In genomic region chr3:49756870-49757625, GRCm38 (mm10) we compare ENCODE assay signal across 9 mouse cellular contexts. TPM values are rescaled to one million over a fixed set of nuclear protein-coding genes. Genes with fewer than 3 reads are reported as not detected.
A peak's percentile ranks its signal among the peaks of the same experiment; 100 is the strongest.
DNase-seq lines count a peak whose midpoint lies in the region; ATAC-seq and TF ChIP-seq lines count a peak whose summit lies in the region.
"Had no signal": no experiment of that assay in that cellular context is flagged by ENCODE, and none has a peak within 500 bp of the region (broad histone marks: within the 10 kb centered on the region; RNA-seq: fewer than 3 reads in every experiment).

Gene Pcdh18, minus strand, starts transcription at chr3:49757325.

- H3K4me2 ChIP-seq in heart, embryonic 13.5 days = peak within 1 kb of the TSS; percentile 68
- peak within 1 kb of the TSS; percentile 73 for H3K4me2 ChIP-seq in kidney, postnatal 0 days (ENCODE audit: low read length)
- peak within 1 kb of the TSS; percentile 46 for H3K4me2 ChIP-seq in liver, embryonic 16.5 days (ENCODE audit: low read depth, low read length)

- TF ChIP-seq POLR2A in thymus, adult 2 months (IDR thresholded peaks at IDR 0.05; ENCODE audit: control insufficient read depth, extremely low read depth, insufficient read depth, low read length, poor library complexity) = no peak

- H3K36me3 ChIP-seq in thymus, adult 2 months (ENCODE audit: control insufficient read depth, insufficient read depth, low read length) = no peaks in the 10 kb centered on the region
- peaks cover 27% of the 10 kb centered on the region for H3K36me3 ChIP-seq in heart, embryonic 13.5 days
- H3K36me3 ChIP-seq in kidney, postnatal 0 days (ENCODE audit: insufficient read depth, low read length) = 0 out of 2 replicates have a peak, but pooled peaks cover 3% of the 10 kb centered on the region
- no peaks in the 10 kb centered on the region for H3K36me3 ChIP-seq in liver, embryonic 16.5 days (ENCODE audit: control insufficient read depth, insufficient read depth)
- H3K36me3 ChIP-seq: G1E had no signal

- DNase-seq in thymus, adult 2 months = no peak
- DNase-seq in thymus, adult 18-20 months = no peak
- DNase-seq in fibroblast of lung, adult 2 months (ENCODE audit: low read depth) = peak; percentile 76
- DNase-seq in kidney, postnatal 0 days (ENCODE audit: low spot score) = peak; percentile 93
- DNase-seq in ovary, postnatal 10 days (ENCODE audit: low spot score) = peak; percentile 58
- no peak for DNase-seq in c-Kit-positive CD71-positive TER-119-positive erythroid progenitor cells, embryonic 14.5 days (ENCODE audit: low spot score)

- H3K9me3 ChIP-seq in heart, embryonic 13.5 days = no peaks in the 10 kb centered on the region
- no peaks in the 10 kb centered on the region for H3K9me3 ChIP-seq in kidney, postnatal 0 days (replicated peaks; ENCODE audit: low read length)
- no peaks in the 10 kb centered on the region for H3K9me3 ChIP-seq in liver, embryonic 16.5 days (replicated peaks; ENCODE audit: control insufficient read depth, low read length)

- H3K27ac ChIP-seq in thymus, adult 2 months (ENCODE audit: control insufficient read depth, insufficient read depth, low read length) = no peak within 1 kb of the TSS
- peak within 1 kb of the TSS; percentile 95 for H3K27ac ChIP-seq in heart, embryonic 13.5 days (replicated peaks)
- H3K27ac ChIP-seq in kidney, postnatal 0 days = peak within 1 kb of the TSS; percentile 91
- H3K27ac ChIP-seq in liver, embryonic 16.5 days (ENCODE audit: low read length) = no peak within 1 kb of the TSS

- 0 out of 2 replicates have a peak within 1 kb of the TSS, but pooled peaks have one; percentile 2 for H3K4me3 ChIP-seq in thymus, adult 2 months (ENCODE audit: control insufficient read depth, insufficient read depth, low read length)
- H3K4me3 ChIP-seq in heart, embryonic 13.5 days = peak within 1 kb of the TSS; percentile 72
- peak within 1 kb of the TSS; percentile 61 for H3K4me3 ChIP-seq in kidney, postnatal 0 days (replicated peaks; ENCODE audit: low read depth, low read length)
- peak within 1 kb of the TSS; percentile 46 for H3K4me3 ChIP-seq in liver, embryonic 16.5 days (ENCODE audit: low read depth, low read length)

- 2% methylated on average over 43 of the region's 43 CpGs for WGBS in thymus, adult 2 months
- under 1% methylated on average over 43 of the region's 43 CpGs for WGBS in heart, embryonic 13.5 days
- under 1% methylated on average over 43 of the region's 43 CpGs for WGBS in kidney, postnatal 0 days
- WGBS in liver, embryonic 16.5 days (ENCODE audit: insufficient replicate concordance) = 1% methylated on average over 42 of the region's 43 CpGs

- peak within 1 kb of the TSS; percentile 88 for H3K9ac ChIP-seq in heart, embryonic 13.5 days
- peak within 1 kb of the TSS; percentile 63 for H3K9ac ChIP-seq in kidney, postnatal 0 days (ENCODE audit: low read depth, low read length)
- H3K9ac ChIP-seq in liver, embryonic 16.5 days (ENCODE audit: low read depth, low read length) = no peak within 1 kb of the TSS

- ATAC-seq in heart, embryonic 13.5 days (ENCODE audit: extremely low read depth, insufficient number of reproducible peaks, low FRiP score, low TSS enrichment) = peak; percentile 72
- ATAC-seq in kidney, postnatal 0 days (replicated peaks; ENCODE audit: low FRiP score, low read depth) = peak; percentile 89
- peak; percentile 37; the same call in 1 of the 2 replicates for ATAC-seq in liver, embryonic 16.5 days (ENCODE audit: low read depth)

- H3K4me1 ChIP-seq in thymus, adult 2 months (replicated peaks; ENCODE audit: control insufficient read depth, insufficient read depth, low read length) = no peaks in the 10 kb centered on the region
- H3K4me1 ChIP-seq in heart, embryonic 13.5 days = peaks cover 35% of the 10 kb centered on the region
- H3K4me1 ChIP-seq in kidney, postnatal 0 days (replicated peaks; ENCODE audit: insufficient read depth, low read length) = no peaks in the 10 kb centered on the region
- no peaks in the 10 kb centered on the region for H3K4me1 ChIP-seq in liver, embryonic 16.5 days (ENCODE audit: control insufficient read depth, low read depth, low read length)

- TF ChIP-seq CTCF in thymus, adult 2 months (IDR thresholded peaks at IDR 0.05; ENCODE audit: borderline replicate concordance, control insufficient read depth, extremely low read depth, insufficient read depth, low read length, poor library complexity) = no peak
- peak; percentile 13; the same call in 1 of the 2 replicates for TF ChIP-seq CTCF in kidney, postnatal 0 days (IDR thresholded peaks at IDR 0.05; ENCODE audit: low read depth)

- peaks cover 3% of the 10 kb centered on the region; the same call in 1 of the 2 replicates for H3K27me3 ChIP-seq in thymus, adult 2 months (ENCODE audit: control insufficient read depth, insufficient read depth, low read length)
- H3K27me3 ChIP-seq in heart, embryonic 13.5 days (replicated peaks) = no peaks in the 10 kb centered on the region
- no peaks in the 10 kb centered on the region for H3K27me3 ChIP-seq in kidney, postnatal 0 days (ENCODE audit: insufficient read depth, low read length)
- H3K27me3 ChIP-seq in liver, embryonic 16.5 days (ENCODE audit: control insufficient read depth, insufficient read depth, low read depth, low read length) = peaks cover 10% of the 10 kb centered on the region

RNA-seq across cellular contexts. Expression of gene Pcdh18, which starts in this region (rescaled TPM):
- 0.57 and 1.1 TPM in 2 replicates for polyA plus RNA-seq in thymus, adult 2 months (2012; rRNA removed)
- polyA plus RNA-seq in heart, embryonic 13.5 days (2015; fragmentation: Nextera tagmentation; extraction: Ambion mirVana) = 21.0 and 21.9 TPM in 2 replicates
- polyA plus RNA-seq in kidney, postnatal 0 days (2015; fragmentation: Nextera tagmentation; extraction: Ambion mirVana) = 24.5 and 25.4 TPM in 2 replicates
- 1.8 and 1.9 TPM in 2 replicates for polyA plus RNA-seq in liver, embryonic 16.5 days (2015; fragmentation: Nextera tagmentation; extraction: Ambion mirVana)
- polyA plus RNA-seq: G1E had no signal

Comparison
In these comparisons a context has a peak if more than half of its experiments do, and no peak if none do; other contexts are left out.
1. DNase-seq: peak in fibroblast of lung, adult 2 months (single experiment), kidney, postnatal 0 days (single experiment) and ovary, postnatal 10 days (single experiment); none in thymus, adult 2 months (single experiment), thymus, adult 18-20 months (0 of 2) and c-Kit-positive CD71-positive TER-119-positive erythroid progenitor cells, embryonic 14.5 days (single experiment).
2. H3K27ac ChIP-seq: peak in heart, embryonic 13.5 days (single experiment) and kidney, postnatal 0 days (single experiment); none in thymus, adult 2 months (single experiment) and liver, embryonic 16.5 days (single experiment).
3. H3K4me3 ChIP-seq: peak in every context shown above with its lines; median percentile 72 in heart, embryonic 13.5 days; 61 in kidney, postnatal 0 days; 46 in liver, embryonic 16.5 days; 2 in thymus, adult 2 months.
4. ATAC-seq: peak in every context shown above with its lines; median percentile 89 in kidney, postnatal 0 days; 72 in heart, embryonic 13.5 days; 37 in liver, embryonic 16.5 days.
5. Peak in every context shown above with its lines, with median percentiles within 50 percentile points of each other: H3K4me2 ChIP-seq.